Mouse (Mus musculus): ENCODE data around the gene Rec114. TPM values are rescaled to one million over a fixed set of nuclear protein-coding genes. Genes with fewer than 3 reads are reported as not detected.

The Rec114 gene
- under 1 TPM in 1 of 2 experiments, not detected in 1; 0.68 TPM for total RNA-seq (2021)

- DNase-seq (ENCODE audit: extremely low spot score in 1 of 2, low spot score in 1 of 2): no peak
Observed at GRCm38 (mm10) chr9:58743702-58744248, at the start of gene Rec114. Rec114 (minus strand) TSS chr9:58743964.

GRCm38 (mm10) chr9:58789476-58789875, 45.7 kb upstream of the Rec114 start:
- no peak for DNase-seq (ENCODE audit: extremely low spot score in 1 of 2, low spot score in 1 of 2)

- no peak for DNase-seq (ENCODE audit: extremely low spot score in 1 of 2, low spot score in 1 of 2)
Observed at GRCm38 (mm10) chr9:58775363-58775762, 31.6 kb upstream of the Rec114 start.

GRCm38 (mm10) chr9:58774761-58775160, 31.0 kb upstream of the Rec114 start:
- DNase-seq (ENCODE audit: extremely low spot score in 1 of 2, low spot score in 1 of 2): no peak

GRCm38 (mm10) chr9:58769943-58770342, 26.2 kb upstream of the Rec114 start:
- DNase-seq (ENCODE audit: extremely low spot score in 1 of 2, low spot score in 1 of 2): no peak

GRCm38 (mm10) chr9:58766959-58767955, 23.5 kb upstream of the Rec114 start:
- DNase-seq (ENCODE audit: extremely low spot score in 1 of 2, low spot score in 1 of 2): no peak

GRCm38 (mm10) chr9:58764354-58764753, 20.6 kb upstream of the Rec114 start:
- DNase-seq (ENCODE audit: extremely low spot score in 1 of 2, low spot score in 1 of 2): no peak

GRCm38 (mm10) chr9:58763114-58763513, 19.4 kb upstream of the Rec114 start:
- no peak for DNase-seq (ENCODE audit: extremely low spot score in 1 of 2, low spot score in 1 of 2)

GRCm38 (mm10) chr9:58762086-58762485, 18.3 kb upstream of the Rec114 start:
- no peak for DNase-seq (ENCODE audit: extremely low spot score in 1 of 2, low spot score in 1 of 2)

GRCm38 (mm10) chr9:58758754-58759153, 15.0 kb upstream of the Rec114 start:
- no peak for DNase-seq (ENCODE audit: extremely low spot score in 1 of 2, low spot score in 1 of 2)

- no peak for DNase-seq (ENCODE audit: extremely low spot score in 1 of 2, low spot score in 1 of 2)
Observed at GRCm38 (mm10) chr9:58756371-58757132, 12.8 kb upstream of the Rec114 start.

- DNase-seq (ENCODE audit: extremely low spot score in 1 of 2, low spot score in 1 of 2): no peak
Observed at GRCm38 (mm10) chr9:58753606-58754005, 9.8 kb upstream of the Rec114 start.

GRCm38 (mm10) chr9:58748142-58748541, 4.4 kb upstream of the Rec114 start:
- DNase-seq (ENCODE audit: extremely low spot score in 1 of 2, low spot score in 1 of 2): no peak

- no peak for DNase-seq (ENCODE audit: extremely low spot score in 1 of 2, low spot score in 1 of 2)
Observed at GRCm38 (mm10) chr9:58747328-58747755, 3.6 kb upstream of the Rec114 start.

- DNase-seq (ENCODE audit: extremely low spot score in 1 of 2, low spot score in 1 of 2): no peak
Observed at GRCm38 (mm10) chr9:58742692-58743091, 1.1 kb downstream of the Rec114 start.

- no peak for DNase-seq (ENCODE audit: extremely low spot score in 1 of 2, low spot score in 1 of 2)
Observed at GRCm38 (mm10) chr9:58741369-58741768, 2.4 kb downstream of the Rec114 start.

- DNase-seq (ENCODE audit: extremely low spot score in 1 of 2, low spot score in 1 of 2): no peak
Observed at GRCm38 (mm10) chr9:58739791-58740190, 4.0 kb downstream of the Rec114 start.

- DNase-seq (ENCODE audit: extremely low spot score in 1 of 2, low spot score in 1 of 2): no peak
Observed at GRCm38 (mm10) chr9:58723165-58723564, 20.6 kb downstream of the Rec114 start.

- DNase-seq (ENCODE audit: extremely low spot score in 1 of 2, low spot score in 1 of 2): no peak
Observed at GRCm38 (mm10) chr9:58722151-58722550, 21.6 kb downstream of the Rec114 start.

- no peak for DNase-seq (ENCODE audit: extremely low spot score in 1 of 2, low spot score in 1 of 2)
Observed at GRCm38 (mm10) chr9:58721021-58721420, 22.7 kb downstream of the Rec114 start.

GRCm38 (mm10) chr9:58720167-58720566, 23.6 kb downstream of the Rec114 start:
- DNase-seq (ENCODE audit: extremely low spot score in 1 of 2, low spot score in 1 of 2): no peak

Data from layer of hippocampus, postnatal 25 days (tissue).